Mouse (Mus musculus) duodenum, adult 2 months (tissue): ENCODE results near the gene Tmem121. TPM values are rescaled to one million over a fixed set of nuclear protein-coding genes. Genes with fewer than 3 reads are reported as not detected.

Source experiments
- polyA plus RNA-seq: library from polyadenylated mRNA; depleted of rRNA; stranded (reverse); fragments of >200 nt; gene quantifications from 2 replicates; pipeline ENCODE4 v1.2.3, GENCODE M21; 2012; ENCODE audit warnings: low replicate concordance; rRNA removed

The Tmem121 gene
- 0.93 and 1.1 TPM in 2 replicates for polyA plus RNA-seq

DNA sequence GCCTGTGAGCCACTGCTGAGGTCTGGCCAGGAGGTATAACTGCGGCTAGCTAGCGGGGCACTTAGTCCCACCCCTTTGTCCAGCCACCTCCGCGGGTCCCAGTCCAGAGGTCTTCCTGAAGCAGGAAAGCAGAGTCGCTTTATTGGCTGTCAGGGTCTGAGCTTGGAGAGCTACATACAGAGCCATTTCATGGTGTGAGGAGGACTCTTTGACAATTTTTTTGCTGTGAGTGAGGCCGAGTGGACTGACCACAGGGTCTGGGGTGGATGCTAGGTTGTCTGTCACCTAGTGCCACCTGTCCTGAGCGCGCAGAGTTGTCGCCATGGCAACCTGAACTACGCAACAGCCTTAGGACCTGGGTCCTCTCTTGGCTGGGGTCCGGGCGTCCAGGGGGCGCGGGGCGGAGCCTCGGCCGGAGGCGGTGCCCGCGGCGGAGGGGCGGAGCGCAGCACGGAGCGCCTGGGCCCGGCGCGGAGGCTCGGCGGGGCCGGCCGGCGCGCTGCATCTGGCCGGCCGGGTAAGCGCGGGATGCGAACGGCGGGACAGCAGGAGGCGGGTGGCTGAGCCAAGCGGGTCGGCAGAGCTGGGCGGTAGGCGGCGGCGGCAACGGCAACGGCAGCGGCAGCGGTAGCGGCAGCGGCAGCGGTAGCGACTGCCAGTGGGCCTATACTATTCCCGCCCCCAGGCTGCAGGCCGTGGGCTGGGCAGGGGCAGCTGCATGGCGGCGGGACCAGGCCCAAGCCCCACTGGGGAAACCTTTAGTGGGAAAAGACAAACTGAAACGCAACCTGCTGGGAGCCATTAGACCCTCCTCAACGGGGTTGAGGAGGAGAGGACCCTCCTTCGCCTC, at the start of gene Tmem121:
Gene Tmem121, plus strand, starts transcription at position 489 of the 850 bp plus-strand sequence.

DNA sequence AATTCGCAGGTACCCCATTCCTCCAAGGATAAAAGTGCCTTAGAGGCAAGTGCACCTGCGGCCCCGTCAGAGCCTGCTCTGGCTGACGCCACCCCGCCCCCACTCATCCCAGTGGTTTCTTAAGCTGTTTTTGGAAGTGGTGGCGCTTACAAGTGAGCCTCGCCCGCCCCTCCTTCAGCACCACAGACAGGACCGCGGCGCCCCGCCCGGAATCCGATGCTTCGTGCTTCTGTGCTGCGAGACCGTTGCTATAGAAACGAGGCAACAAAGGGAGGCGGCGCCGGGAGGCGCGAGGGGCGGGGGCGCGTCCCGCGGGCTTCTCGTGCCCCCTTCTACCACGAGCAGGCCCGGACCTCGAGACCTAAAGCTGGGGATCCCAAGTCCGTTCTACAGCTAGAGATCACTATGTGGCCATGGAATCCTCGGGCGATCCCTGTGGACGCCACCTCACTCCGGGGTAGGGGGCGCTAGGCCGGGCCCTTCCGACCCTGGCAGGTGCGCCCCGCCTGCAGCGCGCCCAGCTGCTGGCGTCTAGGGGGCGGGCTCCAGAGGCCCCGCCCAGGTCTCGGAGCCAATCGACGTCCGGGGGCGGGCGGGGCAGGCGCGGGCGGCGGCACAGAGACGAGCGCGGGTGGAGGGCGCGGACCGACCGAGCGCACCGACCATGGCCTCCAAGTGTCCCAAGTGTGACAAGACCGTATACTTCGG, 45.7 kb upstream of the Tmem121 start, which contains the start of gene Crip2:
Gene Crip2, plus strand, starts transcription at position 329 of the 708 bp plus-strand sequence.

DNA sequence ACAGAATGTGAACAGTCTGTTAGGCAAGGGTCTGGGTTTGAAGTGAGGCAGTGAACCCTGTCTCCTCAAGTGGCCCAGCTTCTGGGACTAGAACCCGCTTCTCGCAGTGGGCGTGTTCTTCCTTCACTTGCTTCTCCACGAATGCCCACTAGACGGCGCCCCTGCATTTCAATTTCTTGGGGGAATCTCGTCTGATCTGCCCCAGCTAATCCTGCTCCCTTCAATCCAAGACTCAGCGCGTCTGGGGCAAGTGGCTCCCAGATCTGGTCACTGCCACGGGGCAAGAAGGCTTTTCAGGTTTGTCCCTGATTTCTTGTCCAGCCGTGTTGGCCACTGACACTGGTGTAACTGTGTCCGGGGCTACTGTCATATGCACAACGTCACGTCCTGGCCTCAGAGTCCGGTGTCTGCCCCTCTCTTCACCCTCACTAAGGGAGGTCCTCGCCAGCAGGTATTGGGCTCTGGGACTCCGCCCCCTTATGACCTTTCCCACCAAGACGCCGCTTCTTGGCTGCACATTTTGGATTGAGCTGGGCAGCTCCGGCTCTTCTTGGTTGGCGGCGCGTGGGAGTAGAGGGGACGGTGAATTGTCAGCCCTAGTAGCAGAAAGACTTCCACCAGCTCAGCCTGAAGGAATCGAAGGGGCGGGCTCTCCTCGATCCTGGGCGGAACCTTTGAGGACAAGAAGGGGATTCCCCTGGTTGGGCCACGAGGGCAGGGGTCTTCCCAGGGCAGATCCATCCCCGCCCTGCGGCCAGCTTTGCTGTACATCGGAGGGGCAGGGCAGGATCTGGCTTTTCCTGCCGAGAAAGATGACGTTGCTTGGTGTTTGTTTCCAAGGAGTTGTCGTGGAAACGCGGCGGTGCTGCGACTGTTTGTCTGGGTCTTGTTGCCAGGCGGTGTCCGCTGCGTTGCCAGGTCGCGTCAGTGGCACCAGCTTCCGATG, 39.3 kb upstream of the Tmem121 start, which contains the start of gene Crip1:
Gene Crip1, plus strand, starts transcription at position 205 of the 946 bp plus-strand sequence.

DNA sequence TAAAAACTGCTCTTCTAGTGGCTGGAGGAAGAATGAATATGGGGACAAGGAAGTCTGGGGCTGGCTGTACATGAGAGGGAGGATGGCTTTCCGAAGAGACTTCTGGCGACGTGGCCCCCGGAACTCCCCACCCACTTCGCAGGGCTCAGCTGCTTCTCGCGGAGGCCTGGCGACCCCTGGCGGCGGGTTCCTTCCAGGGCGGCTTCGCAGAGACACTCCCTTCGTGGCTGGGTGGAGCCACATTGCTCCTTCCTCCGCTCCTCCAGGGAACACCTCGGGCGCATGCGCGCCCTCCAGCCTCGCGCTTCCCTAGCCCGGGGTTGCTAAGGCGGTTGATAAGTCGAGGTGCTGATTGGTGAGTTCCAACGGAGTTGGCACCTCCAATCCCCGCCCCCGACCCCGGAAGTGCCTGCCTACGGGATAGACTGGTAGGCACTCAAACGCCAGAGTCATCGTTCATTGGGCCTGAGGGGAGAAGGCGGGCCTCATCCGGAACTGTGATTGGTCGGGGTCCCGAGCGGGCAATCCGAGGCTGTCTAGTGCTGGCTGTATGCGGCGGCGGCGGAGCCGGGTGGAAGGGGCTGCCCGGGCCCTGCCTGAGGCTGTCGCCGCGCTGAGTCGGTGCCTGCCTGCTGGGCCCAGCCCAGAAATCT, 29.7 kb upstream of the Tmem121 start, which contains the start of gene Tedc1:
Gene Tedc1, plus strand, starts transcription at position 535 of the 653 bp plus-strand sequence.

Other genes with a start within 250 kb of the Tmem121 start
- 44.2 and 67.5 TPM in 2 replicates for gene Nudt14, start 243.8 kb upstream of the Tmem121 start, polyA plus RNA-seq
- 69.2 and 256 TPM in 2 replicates for gene Btbd6, start 209.4 kb upstream of the Tmem121 start, polyA plus RNA-seq
- 34.8 and 43.2 TPM in 2 replicates for gene Brf1, start 185.2 kb upstream of the Tmem121 start, polyA plus RNA-seq
- gene Pacs2, start 171.4 kb upstream of the Tmem121 start, polyA plus RNA-seq: 18.6 and 27.8 TPM in 2 replicates
- 0.18 and 0.29 TPM in 2 replicates for gene Tex22, start 111.4 kb upstream of the Tmem121 start, polyA plus RNA-seq
- gene Mta1, start 87.7 kb upstream of the Tmem121 start, polyA plus RNA-seq: 39.6 and 51.6 TPM in 2 replicates
- 92.3 and 98.0 TPM in 2 replicates for gene Crip2, start 45.7 kb upstream of the Tmem121 start, polyA plus RNA-seq
- 1,521 and 7,372 TPM in 2 replicates for gene Crip1, start 39.6 kb upstream of the Tmem121 start, polyA plus RNA-seq
- gene Tedc1, start 29.5 kb upstream of the Tmem121 start, polyA plus RNA-seq: 12.0 and 15.9 TPM in 2 replicates